Mouse (Mus musculus): Measurements from ENCODE around the gene Cpne9. TPM values are rescaled to one million over a fixed set of nuclear protein-coding genes. Genes with fewer than 3 reads are reported as not detected.

Cpne9 gene
- polyA plus RNA-seq, 1 experiment from 2014 or later, result 0.06 TPM

DNA sequence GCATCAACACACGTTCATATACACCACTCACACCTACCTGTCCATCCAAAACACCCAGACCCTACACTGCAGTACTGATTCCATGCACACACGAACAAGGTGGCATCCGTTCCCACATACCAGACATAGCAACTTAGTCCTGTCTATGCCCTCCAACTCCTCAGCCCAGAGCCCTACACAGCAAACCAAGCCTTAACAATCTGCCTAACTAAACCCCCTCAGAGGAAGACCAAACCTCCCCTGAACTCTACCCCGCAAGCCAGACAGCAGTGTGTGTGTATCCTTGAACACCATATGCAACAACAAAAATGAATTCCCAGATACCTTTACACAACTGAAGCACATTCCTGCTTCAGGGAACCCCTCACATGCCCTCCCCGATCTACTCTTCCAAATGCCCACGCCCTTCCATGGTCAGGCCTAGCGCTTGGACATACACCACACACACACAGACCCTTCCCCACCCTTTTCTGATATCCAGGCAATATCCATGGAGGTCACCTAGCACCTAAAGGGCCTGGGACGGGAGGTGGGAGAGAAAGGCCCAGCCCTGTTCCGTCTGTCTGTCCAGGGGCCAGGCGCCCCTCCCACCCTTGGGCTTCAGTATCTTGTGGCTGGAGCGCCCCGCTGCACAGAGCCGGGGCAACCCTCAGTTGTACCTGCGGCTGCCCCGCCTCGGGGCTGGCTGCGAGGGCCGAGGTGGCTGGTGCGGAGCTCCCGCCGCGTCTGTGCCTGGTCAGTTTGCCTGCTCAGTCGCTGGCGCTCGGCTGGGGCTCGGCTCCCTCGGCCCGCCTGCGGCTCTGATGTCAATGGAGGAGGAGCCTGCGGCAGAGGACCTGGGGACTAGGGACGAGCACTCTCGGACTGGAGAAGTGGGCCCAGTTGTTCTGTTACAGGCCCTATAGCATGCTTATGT, 61.3 kb downstream of the Cpne9 start, which contains the start of gene Camk1:
Camk1 (minus strand) TSS at position 808 of the 916 bp plus-strand sequence.
- Histone ChIP-seq H3K27ac (peak within 1 kb of the TSS; percentile 5; the same call in 1 of the 2 replicates), H3K4me3 (peak within 1 kb of the TSS; percentile 74), H3K4me1 (peaks cover 24% of the 10 kb centered on the region), H3K4me2 (peak within 1 kb of the TSS; percentile 77), H3K9me3 (no peaks in the 10 kb centered on the region), H3K36me3 (peaks cover 22% of the 10 kb centered on the region), H3K27me3 (no peaks in the 10 kb centered on the region), H3K9ac (peak within 1 kb of the TSS; percentile 92)
- peak; percentile 65 for ATAC-seq (ENCODE audit: insufficient number of reproducible peaks, insufficient read depth, low FRiP score, low TSS enrichment, low read depth)
- WGBS, result 15% methylated on average over 32 of the region's 32 CpGs

DNA sequence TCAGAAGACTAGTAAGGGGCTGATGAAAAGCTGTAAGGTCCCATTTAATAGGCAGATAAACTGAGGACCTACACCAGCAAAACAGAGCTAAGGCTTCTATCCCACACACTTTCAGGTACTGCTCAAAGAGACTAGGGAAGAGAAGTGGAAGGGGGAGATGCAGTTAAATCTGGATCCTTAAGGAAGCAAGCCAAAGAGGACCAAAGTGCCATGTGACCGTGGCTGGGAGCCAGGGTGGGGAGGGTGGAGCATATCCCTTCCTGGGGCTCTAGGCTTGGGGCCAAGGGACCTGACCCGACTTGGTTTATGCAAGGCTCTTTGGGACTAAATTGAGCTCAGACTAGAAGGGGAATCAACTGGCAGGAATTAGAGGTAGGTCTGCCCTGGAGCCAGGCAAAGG, 62.2 kb downstream of the Cpne9 start:
- Histone ChIP-seq H3K9ac (peak overlapping the region; percentile 92; the same call in 1 of the 2 replicates), H3K4me3 (peak overlapping the region; percentile 74)

DNA sequence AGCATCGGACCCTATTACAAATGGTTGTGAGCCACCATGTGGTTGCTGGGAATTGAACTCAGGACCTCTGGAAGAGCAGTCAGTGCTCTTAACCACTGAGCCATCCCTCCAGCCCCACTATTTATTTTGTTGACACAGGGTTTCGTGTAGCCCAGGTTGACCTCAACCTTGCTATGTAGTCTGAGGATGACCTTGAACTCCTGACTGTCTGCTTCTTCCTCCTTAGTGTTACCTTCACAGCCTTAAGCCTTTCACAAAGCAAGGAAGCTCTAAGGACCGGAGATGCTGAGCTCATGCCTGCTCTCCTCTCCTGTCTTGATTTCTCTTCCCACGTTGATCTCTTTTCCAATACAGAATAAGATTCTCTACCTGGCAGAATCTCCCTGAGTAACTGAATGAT, 64.8 kb downstream of the Cpne9 start:
- no peaks in the 10 kb centered on the region for H3K9me3 ChIP-seq
- H3K4me2 ChIP-seq, result no peak overlapping the region
- H3K4me3 ChIP-seq, result no peak overlapping the region
- H3K9ac ChIP-seq, result no peak overlapping the region
- H3K27ac ChIP-seq, result no peak overlapping the region
- no peak for ATAC-seq (ENCODE audit: insufficient number of reproducible peaks, insufficient read depth, low FRiP score, low TSS enrichment, low read depth)
- peaks cover 21% of the 10 kb centered on the region for H3K4me1 ChIP-seq
- no peaks in the 10 kb centered on the region for H3K36me3 ChIP-seq
- WGBS, result 75% methylated on average over 4 of the region's 4 CpGs
- H3K27me3 ChIP-seq, result no peaks in the 10 kb centered on the region

More for the DNA sequence above, 62.2 kb downstream of the Cpne9 start:
- Histone ChIP-seq H3K27me3 (no peaks in the 10 kb centered on the region), H3K36me3 (peaks cover 14% of the 10 kb centered on the region), H3K27ac (no peak overlapping the region), H3K9me3 (no peaks in the 10 kb centered on the region), H3K4me1 (peaks cover 24% of the 10 kb centered on the region), H3K4me2 (peak overlapping the region; percentile 77)
- 52% methylated on average over 2 of the region's 2 CpGs for WGBS
- no peak for ATAC-seq (ENCODE audit: insufficient number of reproducible peaks, insufficient read depth, low FRiP score, low TSS enrichment, low read depth)

GRCm38 (mm10) chr6:113350538-113350937, 68.4 kb downstream of the Cpne9 start:
- Histone ChIP-seq H3K36me3 (no peaks in the 10 kb centered on the region), H3K4me3 (no peak overlapping the region), H3K27ac (no peak overlapping the region), H3K27me3 (no peaks in the 10 kb centered on the region), H3K4me2 (no peak overlapping the region), H3K9ac (no peak overlapping the region), H3K4me1 (no peaks in the 10 kb centered on the region), H3K9me3 (no peaks in the 10 kb centered on the region)
- no peak for ATAC-seq (ENCODE audit: insufficient number of reproducible peaks, insufficient read depth, low FRiP score, low TSS enrichment, low read depth)

GRCm38 (mm10) chr6:113351161-113351560, 69.1 kb downstream of the Cpne9 start:
- 82% methylated on average over 1 of the region's 1 CpGs for WGBS
- Histone ChIP-seq H3K4me1 (no peaks in the 10 kb centered on the region), H3K9ac (no peak overlapping the region), H3K4me3 (no peak overlapping the region), H3K4me2 (no peak overlapping the region), H3K27me3 (no peaks in the 10 kb centered on the region), H3K27ac (no peak overlapping the region), H3K9me3 (no peaks in the 10 kb centered on the region), H3K36me3 (no peaks in the 10 kb centered on the region)
- no peak for ATAC-seq (ENCODE audit: insufficient number of reproducible peaks, insufficient read depth, low FRiP score, low TSS enrichment, low read depth)

DNA sequence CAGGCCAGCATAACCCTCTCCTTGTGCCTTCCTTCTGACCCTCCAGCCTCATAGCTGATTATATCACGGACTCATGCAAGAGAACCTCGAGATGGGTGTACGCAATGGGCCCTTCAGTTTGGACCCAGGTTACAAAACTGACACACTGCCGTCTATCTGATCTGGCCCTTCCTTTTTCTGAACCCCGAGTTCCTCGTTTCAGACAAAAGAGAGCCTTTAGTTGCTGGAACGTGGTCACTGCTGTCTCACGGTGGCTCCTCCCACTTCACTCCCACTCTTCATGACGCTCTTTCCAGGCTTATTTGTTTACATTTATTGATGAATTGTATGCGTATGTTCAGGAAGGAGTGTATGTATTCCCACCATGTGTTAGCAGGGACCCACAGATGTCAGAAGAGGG, 69.5 kb downstream of the Cpne9 start:
- H3K36me3 ChIP-seq, result no peaks in the 10 kb centered on the region
- H3K9ac ChIP-seq, result no peak overlapping the region
- H3K4me2 ChIP-seq, result no peak overlapping the region
- no peaks in the 10 kb centered on the region for H3K27me3 ChIP-seq
- no peaks in the 10 kb centered on the region for H3K4me1 ChIP-seq
- no peaks in the 10 kb centered on the region for H3K9me3 ChIP-seq
- WGBS, result 58% methylated on average over 10 of the region's 10 CpGs
- no peak overlapping the region for H3K4me3 ChIP-seq
- no peak for ATAC-seq (ENCODE audit: insufficient number of reproducible peaks, insufficient read depth, low FRiP score, low TSS enrichment, low read depth)
- no peak overlapping the region for H3K27ac ChIP-seq

GRCm38 (mm10) chr6:113352820-113353219, 70.7 kb downstream of the Cpne9 start:
- 60% methylated on average over 3 of the region's 3 CpGs for WGBS
- no peaks in the 10 kb centered on the region for H3K4me1 ChIP-seq
- H3K9ac ChIP-seq, result no peak overlapping the region
- H3K27ac ChIP-seq, result no peak overlapping the region
- H3K9me3 ChIP-seq, result no peaks in the 10 kb centered on the region
- no peaks in the 10 kb centered on the region for H3K36me3 ChIP-seq
- no peak overlapping the region for H3K4me3 ChIP-seq
- no peak for ATAC-seq (ENCODE audit: insufficient number of reproducible peaks, insufficient read depth, low FRiP score, low TSS enrichment, low read depth)
- H3K4me2 ChIP-seq, result no peak overlapping the region
- H3K27me3 ChIP-seq, result no peaks in the 10 kb centered on the region

DNA sequence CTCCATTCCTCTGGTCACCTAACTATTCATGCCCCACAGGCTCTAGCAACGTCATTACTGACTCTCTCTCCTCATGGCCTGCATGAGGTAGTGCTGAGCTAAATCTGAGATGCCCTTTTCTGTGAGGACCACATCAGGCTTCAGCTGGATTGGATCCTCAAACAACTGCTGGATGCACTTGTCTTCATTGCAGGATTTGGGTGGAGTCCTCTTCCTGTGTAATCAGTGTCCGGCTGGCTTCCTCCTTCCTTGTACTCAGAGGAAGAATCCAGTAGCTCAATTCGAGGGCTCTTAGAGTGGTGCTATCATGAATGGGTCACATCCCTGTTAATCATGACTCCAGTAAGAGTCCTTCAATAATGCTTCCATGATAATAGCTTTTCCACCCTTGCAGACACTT, 71.6 kb downstream of the Cpne9 start:
- Histone ChIP-seq H3K27ac (no peak overlapping the region), H3K9me3 (no peaks in the 10 kb centered on the region), H3K4me3 (no peak overlapping the region), H3K36me3 (no peaks in the 10 kb centered on the region), H3K4me1 (no peaks in the 10 kb centered on the region), H3K4me2 (no peak overlapping the region), H3K9ac (no peak overlapping the region), H3K27me3 (no peaks in the 10 kb centered on the region)
- no peak for ATAC-seq (ENCODE audit: insufficient number of reproducible peaks, insufficient read depth, low FRiP score, low TSS enrichment, low read depth)
- WGBS, result 72% methylated on average over 3 of the region's 3 CpGs

Other genes with a start within 250 kb of the Cpne9 start
- gene Thumpd3, start 236.1 kb upstream of the Cpne9 start, polyA plus RNA-seq (2015; fragmentation: Nextera tagmentation; extraction: Ambion mirVana), result 55.0 and 55.9 TPM in 2 replicates
- 84.0 and 91.0 TPM in 2 replicates for gene Setd5, start 204.9 kb upstream of the Cpne9 start, polyA plus RNA-seq (2015; fragmentation: Nextera tagmentation; extraction: Ambion mirVana)
- 1.8 and 2.5 TPM in 2 replicates for gene Lhfpl4, start 86.9 kb upstream of the Cpne9 start, polyA plus RNA-seq (2015; fragmentation: Nextera tagmentation; extraction: Ambion mirVana)
- 31.6 and 37.2 TPM in 2 replicates for gene Mtmr14, start 44.5 kb upstream of the Cpne9 start, polyA plus RNA-seq (2015; fragmentation: Nextera tagmentation; extraction: Ambion mirVana)
- 19.1 and 20.4 TPM in 2 replicates for gene Brpf1, start 24.8 kb downstream of the Cpne9 start, polyA plus RNA-seq (2015; fragmentation: Nextera tagmentation; extraction: Ambion mirVana)
- gene Ogg1, start 44.7 kb downstream of the Cpne9 start, polyA plus RNA-seq (2015; fragmentation: Nextera tagmentation; extraction: Ambion mirVana), result 13.6 and 13.9 TPM in 2 replicates
- gene Camk1, start 61.7 kb downstream of the Cpne9 start, polyA plus RNA-seq (2015; fragmentation: Nextera tagmentation; extraction: Ambion mirVana), result 95.2 and 97.8 TPM in 2 replicates
- gene Tada3, start 95.6 kb downstream of the Cpne9 start, polyA plus RNA-seq (2015; fragmentation: Nextera tagmentation; extraction: Ambion mirVana), result 47.5 and 51.9 TPM in 2 replicates
- gene Arpc4, start 95.8 kb downstream of the Cpne9 start, polyA plus RNA-seq (2015; fragmentation: Nextera tagmentation; extraction: Ambion mirVana), result 357 and 384 TPM in 2 replicates
- gene Ttll3, start 107.0 kb downstream of the Cpne9 start, polyA plus RNA-seq (2015; fragmentation: Nextera tagmentation; extraction: Ambion mirVana), result 4.3 and 5.3 TPM in 2 replicates
- gene Rpusd3, start 137.0 kb downstream of the Cpne9 start, polyA plus RNA-seq (2015; fragmentation: Nextera tagmentation; extraction: Ambion mirVana), result 25.3 and 32.1 TPM in 2 replicates
- not detected in 2 replicates for gene Cidec, start 153.5 kb downstream of the Cpne9 start, polyA plus RNA-seq (2015; fragmentation: Nextera tagmentation; extraction: Ambion mirVana)
- 82.7 and 93.2 TPM in 2 replicates for gene Jagn1, start 160.3 kb downstream of the Cpne9 start, polyA plus RNA-seq (2015; fragmentation: Nextera tagmentation; extraction: Ambion mirVana)
- 9.1 and 9.2 TPM in 2 replicates for gene Il17re, start 176.2 kb downstream of the Cpne9 start, polyA plus RNA-seq (2015; fragmentation: Nextera tagmentation; extraction: Ambion mirVana)
- 7.0 and 7.9 TPM in 2 replicates for gene Il17rc, start 189.1 kb downstream of the Cpne9 start, polyA plus RNA-seq (2015; fragmentation: Nextera tagmentation; extraction: Ambion mirVana)
- 13.9 and 14.6 TPM in 2 replicates for gene Creld1, start 201.0 kb downstream of the Cpne9 start, polyA plus RNA-seq (2015; fragmentation: Nextera tagmentation; extraction: Ambion mirVana)
- gene Prrt3, start 219.6 kb downstream of the Cpne9 start, polyA plus RNA-seq (2015; fragmentation: Nextera tagmentation; extraction: Ambion mirVana), result 2.3 and 2.6 TPM in 2 replicates
- 95.2 and 96.1 TPM in 2 replicates for gene Emc3, start 249.3 kb downstream of the Cpne9 start, polyA plus RNA-seq (2015; fragmentation: Nextera tagmentation; extraction: Ambion mirVana)
- gene Fancd2, start 249.4 kb downstream of the Cpne9 start, polyA plus RNA-seq (2015; fragmentation: Nextera tagmentation; extraction: Ambion mirVana), result 13.6 and 14.4 TPM in 2 replicates

Data from embryonic facial prominence, embryonic 13.5 days (tissue).